Mouse (Mus musculus): ENCODE data around the gene Notum. TPM values are rescaled to one million over a fixed set of nuclear protein-coding genes. Genes with fewer than 3 reads are reported as not detected.
"Not testable (repeated sequence)": the region's sequence is repeated elsewhere in the genome, so short reads cannot be mapped to it uniquely, and the experiment has no call there.

The Notum gene
- total RNA-seq, 2 experiments from 2014 or later = 4.0 to 7.2 TPM

- no peak for TF ChIP-seq CTCF (IDR thresholded peaks at IDR 0.05)
- intact Hi-C loops (cut with DNase I) = no loop called here
- H3K27ac ChIP-seq = no peak overlapping the region
- DNase-seq (ENCODE audit: extremely low spot score in 1 of 2, low spot score in 2 of 2) = no peak
- H3K4me3 ChIP-seq = no peak overlapping the region
These were observed 32.5 kb upstream of the Notum start for GRCm38 (mm10) chr11:120693461-120693860.

- no peak; the same call in 1 of the 2 replicates for TF ChIP-seq CTCF (IDR thresholded peaks at IDR 0.05)
- Histone ChIP-seq H3K4me3 (no peak overlapping the region), H3K27ac (peak overlapping the region; percentile 57)
- no peak for DNase-seq (ENCODE audit: extremely low spot score in 1 of 2, low spot score in 2 of 2)
- intact Hi-C loops (cut with DNase I) = no loop called here
These were observed 31.6 kb upstream of the Notum start for GRCm38 (mm10) chr11:120692471-120693011.

GRCm38 (mm10) chr11:120689365-120689764, 28.4 kb upstream of the Notum start:
- no peak overlapping the region for H3K27ac ChIP-seq
- intact Hi-C loops (cut with DNase I) = no loop called here
- no peak for DNase-seq (ENCODE audit: extremely low spot score in 1 of 2, low spot score in 2 of 2)
- TF ChIP-seq CTCF (IDR thresholded peaks at IDR 0.05) = no peak
- H3K4me3 ChIP-seq = no peak overlapping the region

- peak overlapping the region; percentile 65 for H3K27ac ChIP-seq
- intact Hi-C loops (cut with DNase I) = no loop called here
- no peak for TF ChIP-seq CTCF (IDR thresholded peaks at IDR 0.05)
- DNase-seq (ENCODE audit: extremely low spot score in 1 of 2, low spot score in 2 of 2) = no peak
- no peak overlapping the region for H3K4me3 ChIP-seq
These were observed 25.8 kb upstream of the Notum start for GRCm38 (mm10) chr11:120686650-120687272.

GRCm38 (mm10) chr11:120684660-120685059, 23.7 kb upstream of the Notum start:
- intact Hi-C loops (cut with DNase I) = no loop called here
- Histone ChIP-seq H3K4me3 (no peak overlapping the region), H3K27ac (no peak overlapping the region)
- TF ChIP-seq CTCF (IDR thresholded peaks at IDR 0.05) = no peak
- no peak for DNase-seq (ENCODE audit: extremely low spot score in 1 of 2, low spot score in 2 of 2)

- intact Hi-C loops (cut with DNase I) = no loop called here
- H3K4me3 ChIP-seq = no peak overlapping the region
- no peak for DNase-seq (ENCODE audit: extremely low spot score in 1 of 2, low spot score in 2 of 2)
- H3K27ac ChIP-seq = no peak overlapping the region
- no peak; the same call in none of the 2 replicates for TF ChIP-seq CTCF (IDR thresholded peaks at IDR 0.05)
These were observed 23.1 kb upstream of the Notum start for GRCm38 (mm10) chr11:120684086-120684485.

GRCm38 (mm10) chr11:120683536-120683935, 22.6 kb upstream of the Notum start:
- DNase-seq (ENCODE audit: extremely low spot score in 1 of 2, low spot score in 2 of 2) = no peak
- H3K4me3 ChIP-seq = no peak overlapping the region
- no peak overlapping the region for H3K27ac ChIP-seq
- TF ChIP-seq CTCF (IDR thresholded peaks at IDR 0.05) = no peak
- intact Hi-C loops (cut with DNase I) = no loop called here

GRCm38 (mm10) chr11:120682683-120683082, 21.7 kb upstream of the Notum start:
- H3K27ac ChIP-seq = no peak overlapping the region

GRCm38 (mm10) chr11:120679909-120680308, 18.9 kb upstream of the Notum start:
- intact Hi-C loops (cut with DNase I) = no loop called here
- no peak for DNase-seq (ENCODE audit: extremely low spot score in 1 of 2, low spot score in 2 of 2)
- peak; percentile 51 for TF ChIP-seq CTCF (IDR thresholded peaks at IDR 0.05)
- Histone ChIP-seq H3K4me3 (no peak overlapping the region), H3K27ac (no peak overlapping the region)

More at GRCm38 (mm10) chr11:120682683-120683082, 21.7 kb upstream of the Notum start:
- no peak for TF ChIP-seq CTCF (IDR thresholded peaks at IDR 0.05)
- intact Hi-C loops (cut with DNase I) = no loop called here
- H3K4me3 ChIP-seq = no peak overlapping the region
- no peak for DNase-seq (ENCODE audit: extremely low spot score in 1 of 2, low spot score in 2 of 2)

GRCm38 (mm10) chr11:120676951-120677350, 16.0 kb upstream of the Notum start:
- intact Hi-C loops (cut with DNase I) = no loop called here
- no peak for DNase-seq (ENCODE audit: extremely low spot score in 1 of 2, low spot score in 2 of 2)
- H3K27ac ChIP-seq = no peak overlapping the region

GRCm38 (mm10) chr11:120675875-120676274, 14.9 kb upstream of the Notum start:
- H3K4me3 ChIP-seq; H3K27ac ChIP-seq; DNase-seq (ENCODE audit: extremely low spot score in 1 of 2, low spot score in 2 of 2); intact Hi-C loops (cut with DNase I): not testable (repeated sequence)

More at GRCm38 (mm10) chr11:120676951-120677350, 16.0 kb upstream of the Notum start:
- no peak for TF ChIP-seq CTCF (IDR thresholded peaks at IDR 0.05)
- H3K4me3 ChIP-seq = no peak overlapping the region

GRCm38 (mm10) chr11:120673594-120674122, 12.7 kb upstream of the Notum start:
- peak overlapping the region; percentile 90 for H3K4me3 ChIP-seq
- no peak for DNase-seq (ENCODE audit: extremely low spot score in 1 of 2, low spot score in 2 of 2)
- no peak for TF ChIP-seq CTCF (IDR thresholded peaks at IDR 0.05)
- peak overlapping the region; percentile 84 for H3K27ac ChIP-seq
- intact Hi-C loops (cut with DNase I) = no loop called here

Data from left cerebral cortex, adult 2 months (tissue).